8 mouse cellular contexts compared by ENCODE assay signal in the genomic region with DNA sequence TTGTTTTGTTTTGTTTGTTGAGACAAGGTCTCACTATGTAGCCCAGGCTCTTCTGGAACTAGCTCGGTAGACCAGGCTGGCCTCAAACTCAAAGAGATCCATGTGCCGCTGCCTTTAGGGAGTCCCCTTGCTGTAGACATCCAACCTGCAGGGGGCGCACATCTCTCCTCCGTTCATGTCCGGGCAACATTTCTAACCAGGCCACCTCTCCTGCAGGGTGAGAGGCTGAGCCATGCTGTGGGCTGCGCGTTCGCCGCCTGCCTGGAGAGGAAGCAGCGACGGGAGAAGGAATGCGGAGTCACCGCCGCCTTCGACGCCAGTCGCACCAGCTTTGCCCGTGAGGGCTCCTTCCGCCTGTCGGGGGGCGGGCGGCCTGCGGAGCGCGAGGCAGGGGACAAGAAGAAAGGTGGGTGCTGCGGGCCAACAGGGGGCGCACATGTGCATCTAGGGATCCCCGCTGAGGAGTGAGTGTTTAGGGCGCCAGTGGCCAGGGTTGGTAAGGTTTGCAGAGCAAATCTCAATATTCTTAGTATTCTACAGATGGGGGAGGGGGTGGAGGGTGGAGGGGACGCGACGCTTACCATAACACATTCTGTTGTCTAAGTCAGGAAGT. TPM values are rescaled to one million over a fixed set of nuclear protein-coding genes. Genes with fewer than 3 reads are reported as not detected.
DNase-seq lines count a peak whose midpoint lies in the region; ATAC-seq and TF ChIP-seq lines count a peak whose summit lies in the region.

No protein-coding gene starts in this region.

- TF ChIP-seq POLR2A in testis, adult 2 months (IDR thresholded peaks at IDR 0.05; ENCODE audit: control insufficient read depth, low read depth, low read length): no peak

- H3K4me1 ChIP-seq in midbrain, embryonic 10.5 days: no peaks in the 10 kb centered on the region
- H3K4me1 ChIP-seq in midbrain, embryonic 16.5 days (ENCODE audit: control insufficient read depth, insufficient read depth, low read length): no peaks in the 10 kb centered on the region
- 0 out of 4 replicates have a peak, but pooled peaks cover 0 to 3% of the 10 kb centered on the region in 2 experiments for H3K4me1 ChIP-seq in liver, embryonic 14.5 days (replicated peaks; ENCODE audit: control insufficient read depth in 2 of 2, insufficient read depth in 2 of 2, low read length in 1 of 2)
- no peaks in the 10 kb centered on the region for H3K4me1 ChIP-seq in testis, adult 2 months (ENCODE audit: control insufficient read depth, insufficient read depth, low read length)

- peak; percentile 86 for TF ChIP-seq CTCF in liver, embryonic 14.5 days (IDR thresholded peaks at IDR 0.05; ENCODE audit: low read depth)
- peak; percentile 74 for TF ChIP-seq CTCF in testis, adult 2 months (IDR thresholded peaks at IDR 0.05; ENCODE audit: control insufficient read depth, insufficient read depth, insufficient replicate concordance, low read depth, low read length)

- H3K9ac ChIP-seq in midbrain, embryonic 16.5 days (ENCODE audit: low read depth, low read length): no peak overlapping the region
- no peak overlapping the region for H3K9ac ChIP-seq in liver, embryonic 14.5 days (replicated peaks)

- peaks cover 3% of the 10 kb centered on the region; the same call in 1 of the 2 replicates for H3K9me3 ChIP-seq in midbrain, embryonic 10.5 days (replicated peaks)
- H3K9me3 ChIP-seq in midbrain, embryonic 16.5 days (replicated peaks; ENCODE audit: control insufficient read depth, low read length, poor library complexity, severe bottlenecking): no peaks in the 10 kb centered on the region
- H3K9me3 ChIP-seq in liver, embryonic 14.5 days (ENCODE audit: control insufficient read depth, low read length): no peaks in the 10 kb centered on the region

- no peak overlapping the region for H3K4me2 ChIP-seq in midbrain, embryonic 16.5 days (ENCODE audit: low read length)
- H3K4me2 ChIP-seq in liver, embryonic 14.5 days (ENCODE audit: low read depth): peak overlapping the region; percentile 33

- no peaks in the 10 kb centered on the region for H3K27me3 ChIP-seq in midbrain, embryonic 10.5 days (ENCODE audit: low read depth, poor library complexity, severe bottlenecking)
- H3K27me3 ChIP-seq in midbrain, embryonic 16.5 days (ENCODE audit: control insufficient read depth, insufficient read depth, low read depth, low read length): no peaks in the 10 kb centered on the region
- no peaks in the 10 kb centered on the region for H3K27me3 ChIP-seq in liver, embryonic 14.5 days (ENCODE audit: control insufficient read depth, insufficient read depth, low read length)
- no peaks in the 10 kb centered on the region for H3K27me3 ChIP-seq in testis, adult 2 months (ENCODE audit: control insufficient read depth, insufficient read depth, low read length)

- no peak for TF ChIP-seq EP300 in liver, embryonic 14.5 days (IDR thresholded peaks at IDR 0.05; ENCODE audit: low read depth)

- H3K36me3 ChIP-seq in midbrain, embryonic 10.5 days: peaks cover 97% of the 10 kb centered on the region
- peaks cover 69% of the 10 kb centered on the region for H3K36me3 ChIP-seq in midbrain, embryonic 16.5 days (ENCODE audit: control insufficient read depth, insufficient read depth, low read length)
- no peaks in the 10 kb centered on the region for H3K36me3 ChIP-seq in liver, embryonic 14.5 days (replicated peaks; ENCODE audit: control insufficient read depth, insufficient read depth, low read depth)
- no peaks in the 10 kb centered on the region for H3K36me3 ChIP-seq in testis, adult 2 months (ENCODE audit: control insufficient read depth, insufficient read depth, low read length)

- WGBS in midbrain, embryonic 10.5 days: 56% methylated on average over 32 of the region's 32 CpGs
- WGBS in midbrain, embryonic 16.5 days: 58% methylated on average over 31 of the region's 32 CpGs
- 42% methylated on average over 32 of the region's 32 CpGs for WGBS in liver, embryonic 14.5 days (ENCODE audit: insufficient replicate concordance)

- no peak for ATAC-seq in CD4-positive, CD25-positive, alpha-beta regulatory T cell, adult 4 months
- ATAC-seq in midbrain, embryonic 16.5 days: no peak
- ATAC-seq in liver, embryonic 14.5 days (ENCODE audit: insufficient read depth): peak; percentile 59

- H3K4me3 ChIP-seq in midbrain, embryonic 10.5 days: peak overlapping the region; percentile 21
- H3K4me3 ChIP-seq in midbrain, embryonic 16.5 days (ENCODE audit: low read depth, low read length): no peak overlapping the region
- peak overlapping the region in 1 of 2 experiments; percentile 14; a peak in 3 of 4 replicates for H3K4me3 ChIP-seq in liver, embryonic 14.5 days (ENCODE audit: insufficient read depth in 1 of 2, low read depth in 2 of 2, low read length in 2 of 2)
- peak overlapping the region; percentile 18 for H3K4me3 ChIP-seq in testis, adult 2 months (ENCODE audit: control insufficient read depth, low read depth, low read length)

- DNase-seq in CD4-positive, CD25-positive, alpha-beta regulatory T cell, adult 2 months (ENCODE audit: low read depth, low spot score): peak; percentile 70
- peak; percentile 55 for DNase-seq in midbrain, embryonic 10.5 days (ENCODE audit: low spot score)
- peak; percentile 53 for DNase-seq in forelimb bud, embryonic 11.5 days (ENCODE audit: low read depth, low spot score)
- peak; percentile 49 to 63 (median 50) for DNase-seq in liver, embryonic 14.5 days (ENCODE audit: low read depth in 3 of 3, low spot score in 3 of 3)
- no peak for DNase-seq in right cerebral cortex, postnatal 36 days (ENCODE audit: low spot score in 2 of 2)

- 0 out of 2 replicates have a peak overlapping the region, but pooled peaks have one; percentile 55 for H3K27ac ChIP-seq in midbrain, embryonic 10.5 days (replicated peaks)
- no peak overlapping the region for H3K27ac ChIP-seq in midbrain, embryonic 16.5 days (ENCODE audit: low read length)
- H3K27ac ChIP-seq in liver, embryonic 14.5 days: no peak overlapping the region
- no peak overlapping the region for H3K27ac ChIP-seq in testis, adult 2 months (ENCODE audit: control insufficient read depth, insufficient read depth, low read depth, low read length)

RNA-seq across cellular contexts. Expression of gene Numbl, which starts 15.6 kb away (rescaled TPM):
- polyA plus RNA-seq in CD4-positive, CD25-positive, alpha-beta regulatory T cell, adult 4 months (2017; shearing (Covaris generic)): under 1 TPM; 0.11 to 0.25 TPM
- 21.0 and 25.7 TPM in 2 replicates for polyA plus RNA-seq in midbrain, embryonic 10.5 days (2016; fragmentation: Nextera tagmentation; extraction: Ambion mirVana)
- 51.2 and 53.6 TPM in 2 replicates for polyA plus RNA-seq in midbrain, embryonic 16.5 days (2015; fragmentation: Nextera tagmentation; extraction: Ambion mirVana)
- polyA plus RNA-seq in liver, embryonic 14.5 days (2012; rRNA removed): 1.9 and 2.1 TPM in 2 replicates
- polyA plus RNA-seq in liver, embryonic 14.5 days (2014; fragmentation: Nextera tagmentation; extraction: Ambion mirVana): 0.72 and 0.83 TPM in 2 replicates
- 5.9 and 7.8 TPM in 2 replicates for polyA plus RNA-seq in testis, adult 2 months (2012; rRNA removed)

RNA-seq across cellular contexts. Expression of gene Coq8b, which starts 41.0 kb away (rescaled TPM):
- 10 to 100 TPM in 1 of 2 experiments, 1 to 10 TPM in 1; 8.7 to 10.8 TPM for polyA plus RNA-seq in CD4-positive, CD25-positive, alpha-beta regulatory T cell, adult 4 months (2017; shearing (Covaris generic))
- 23.1 and 24.1 TPM in 2 replicates for polyA plus RNA-seq in midbrain, embryonic 10.5 days (2016; fragmentation: Nextera tagmentation; extraction: Ambion mirVana)
- 21.1 and 23.7 TPM in 2 replicates for polyA plus RNA-seq in midbrain, embryonic 16.5 days (2015; fragmentation: Nextera tagmentation; extraction: Ambion mirVana)
- polyA plus RNA-seq in liver, embryonic 14.5 days (2012; rRNA removed): 9.3 and 12.4 TPM in 2 replicates
- 17.7 and 19.8 TPM in 2 replicates for polyA plus RNA-seq in liver, embryonic 14.5 days (2014; fragmentation: Nextera tagmentation; extraction: Ambion mirVana)
- polyA plus RNA-seq in testis, adult 2 months (2012; rRNA removed): 32.7 and 33.7 TPM in 2 replicates

RNA-seq across cellular contexts. Expression of gene Itpkc, which starts 45.4 kb away (rescaled TPM):
- 1 to 10 TPM; 1.9 to 2.5 TPM for polyA plus RNA-seq in CD4-positive, CD25-positive, alpha-beta regulatory T cell, adult 4 months (2017; shearing (Covaris generic))
- 5.3 and 5.9 TPM in 2 replicates for polyA plus RNA-seq in midbrain, embryonic 10.5 days (2016; fragmentation: Nextera tagmentation; extraction: Ambion mirVana)
- 6.0 and 7.0 TPM in 2 replicates for polyA plus RNA-seq in midbrain, embryonic 16.5 days (2015; fragmentation: Nextera tagmentation; extraction: Ambion mirVana)
- 2.0 and 2.3 TPM in 2 replicates for polyA plus RNA-seq in liver, embryonic 14.5 days (2012; rRNA removed)
- 1.3 and 1.5 TPM in 2 replicates for polyA plus RNA-seq in liver, embryonic 14.5 days (2014; fragmentation: Nextera tagmentation; extraction: Ambion mirVana)
- 4.1 and 5.2 TPM in 2 replicates for polyA plus RNA-seq in testis, adult 2 months (2012; rRNA removed)

Comparison
In these comparisons a context has a peak if more than half of its experiments do, and no peak if none do; other contexts are left out.
1. DNase-seq: peak in CD4-positive, CD25-positive, alpha-beta regulatory T cell, adult 2 months (single experiment), midbrain, embryonic 10.5 days (single experiment), forelimb bud, embryonic 11.5 days (single experiment) and liver, embryonic 14.5 days (3 of 3); none in right cerebral cortex, postnatal 36 days (0 of 2).